Mouse (Mus musculus) kidney, adult 11 months (tissue): ENCODE data around the gene Dglucy.

Experiments
- DNase-seq: peaks from one replicate; pipeline ENCODE4 v3.0.0; 2022

Dglucy gene

DNA sequence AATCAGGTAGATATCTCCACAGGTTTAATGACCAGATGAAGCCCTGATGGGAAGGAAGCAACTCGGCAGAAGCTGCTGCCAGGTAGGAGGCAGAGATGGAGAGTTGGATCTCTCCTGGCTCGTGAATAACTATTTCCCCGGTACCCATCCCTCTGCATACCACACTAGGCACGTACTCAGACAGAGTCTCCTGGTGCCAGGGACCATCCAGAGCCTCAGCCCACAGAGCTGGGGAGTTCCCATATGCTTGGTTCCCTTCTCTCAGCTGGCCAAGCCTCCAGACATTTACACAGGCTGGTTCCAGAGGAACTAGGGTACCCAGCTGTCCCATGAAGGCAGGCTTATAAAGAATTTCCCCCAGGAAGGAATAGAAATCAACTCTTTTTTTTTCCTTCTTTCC is 108.0 kb downstream of the Dglucy start:
- DNase-seq = no peak

GRCm38 (mm10) chr12:100887801-100888258 is 109.0 kb downstream of the Dglucy start:
- DNase-seq = no peak

GRCm38 (mm10) chr12:100890548-100890947 is 111.7 kb downstream of the Dglucy start:
- no peak for DNase-seq

DNA sequence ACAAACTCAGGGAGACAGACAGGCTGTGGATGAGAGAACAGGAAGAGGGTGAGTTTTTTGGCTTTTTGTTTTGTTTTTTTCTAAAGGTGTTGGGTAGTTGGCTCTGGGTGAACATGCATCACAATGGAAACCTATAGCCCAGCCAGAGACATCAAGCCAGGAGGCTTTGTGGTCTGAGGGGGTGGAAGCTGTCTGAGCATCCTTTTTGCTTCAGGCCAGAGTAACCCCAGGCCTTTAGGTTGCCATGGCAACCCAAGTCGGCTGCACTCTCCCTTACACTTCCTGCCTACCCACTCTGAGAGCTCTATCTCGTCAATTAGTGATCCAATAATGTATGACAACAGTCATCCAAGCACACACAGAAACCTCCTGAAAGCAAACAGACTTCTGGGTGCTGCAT is 116.6 kb downstream of the Dglucy start:
- DNase-seq = no peak

DNA sequence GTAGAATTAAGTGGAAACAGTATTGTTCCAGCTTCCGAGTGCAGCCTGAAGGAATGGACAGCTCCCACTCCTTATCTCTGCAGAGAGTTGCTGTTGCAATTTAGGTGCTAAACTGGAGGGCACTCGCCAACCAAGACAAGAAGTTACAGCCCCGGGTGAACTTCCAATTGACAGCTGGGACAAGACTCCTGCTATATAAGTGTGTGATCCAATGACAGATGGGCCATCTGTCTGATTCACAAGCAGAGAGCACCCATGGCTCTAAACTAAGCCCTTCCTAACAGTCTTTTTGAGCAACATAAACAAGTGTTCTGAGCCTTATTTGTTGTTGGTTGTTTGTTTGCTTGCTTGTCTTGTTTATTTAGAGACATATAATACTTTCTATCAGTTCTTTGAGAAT is 117.8 kb downstream of the Dglucy start:
- DNase-seq = no peak

DNA sequence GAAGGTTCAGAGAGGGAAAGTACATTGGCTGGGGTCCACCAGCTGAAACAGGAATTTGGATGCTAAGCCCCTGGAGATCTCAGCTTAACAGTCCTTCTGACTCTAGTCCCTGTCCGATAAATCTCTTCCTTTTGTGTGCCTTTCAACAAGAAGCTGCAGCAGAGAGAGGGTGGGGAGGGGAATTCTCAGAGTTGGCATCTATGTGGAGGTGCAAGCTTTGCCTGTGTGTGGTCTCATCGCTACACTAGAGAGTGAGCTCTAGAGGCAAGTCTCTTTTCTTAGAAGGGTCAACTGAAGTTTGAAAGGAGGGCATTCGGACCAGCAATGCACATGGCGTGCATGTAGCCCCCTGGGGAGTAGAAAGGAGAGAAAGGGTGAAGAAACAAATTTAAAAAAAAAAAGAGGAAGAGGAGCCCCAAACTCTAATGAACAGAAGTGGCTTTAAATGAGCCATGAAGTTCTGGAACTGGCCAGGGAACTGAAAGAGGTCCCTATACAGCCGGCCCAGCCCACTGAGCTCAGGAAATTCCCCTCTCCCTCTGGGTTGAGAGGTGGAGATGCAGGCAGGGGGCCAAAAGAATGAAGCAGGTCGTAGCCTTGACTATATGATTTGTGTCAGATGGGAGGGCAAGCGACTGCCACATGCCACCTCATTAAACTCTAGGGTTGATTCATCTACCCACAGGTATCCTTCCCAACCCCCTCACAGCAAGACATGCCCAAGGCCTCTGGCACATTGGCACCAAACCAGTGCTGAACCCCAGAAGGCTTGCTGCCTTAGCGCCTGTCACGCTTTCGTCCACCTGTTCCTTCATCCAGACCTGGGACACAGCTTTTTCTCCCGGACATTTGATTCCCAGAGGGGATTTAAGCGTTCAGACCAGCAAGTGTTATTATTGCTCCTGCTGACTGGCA is 119.1 kb downstream of the Dglucy start:
- no peak for DNase-seq

- no peak for DNase-seq
Measured at GRCm38 (mm10) chr12:100899111-100899640, 120.3 kb downstream of the Dglucy start.

DNA sequence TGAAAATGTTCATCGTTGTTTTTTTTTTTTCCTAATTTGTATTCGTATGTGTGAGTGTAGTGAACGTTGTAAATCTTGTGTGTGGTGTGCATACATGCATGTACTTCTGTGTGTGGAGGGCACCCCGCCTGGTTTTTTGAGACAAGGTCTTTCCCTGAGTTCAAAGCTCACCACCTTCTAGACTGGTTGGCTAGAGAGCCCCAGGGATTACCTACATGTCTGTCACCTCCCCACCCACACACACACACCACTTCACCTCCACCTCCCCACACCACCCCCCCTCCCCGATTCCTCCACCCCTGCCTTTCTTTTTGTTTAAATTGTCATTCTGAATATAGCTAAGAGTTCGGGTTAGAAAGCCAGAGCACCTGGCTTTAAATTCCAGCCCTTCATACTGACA is 122.0 kb downstream of the Dglucy start:
- DNase-seq = no peak

DNA sequence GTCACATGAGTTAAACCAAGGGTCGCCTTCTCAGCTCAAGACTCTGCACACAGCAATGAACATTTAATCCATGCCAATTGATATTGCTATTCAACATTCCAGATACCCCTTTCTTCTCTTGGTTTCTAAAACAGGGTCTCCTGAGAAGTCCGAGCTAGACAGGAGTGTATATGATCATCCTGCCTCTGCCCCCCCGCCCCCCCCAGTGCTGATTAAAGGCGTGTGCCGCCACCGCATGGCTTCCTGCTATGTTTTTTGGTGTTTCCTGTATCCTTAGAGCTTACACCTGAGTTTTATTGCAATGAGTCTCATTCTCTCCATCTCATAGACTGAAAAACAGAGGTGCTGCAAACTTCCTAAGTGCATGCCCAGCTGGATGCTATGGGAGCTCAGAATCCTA is 122.5 kb downstream of the Dglucy start:
- no peak for DNase-seq

DNA sequence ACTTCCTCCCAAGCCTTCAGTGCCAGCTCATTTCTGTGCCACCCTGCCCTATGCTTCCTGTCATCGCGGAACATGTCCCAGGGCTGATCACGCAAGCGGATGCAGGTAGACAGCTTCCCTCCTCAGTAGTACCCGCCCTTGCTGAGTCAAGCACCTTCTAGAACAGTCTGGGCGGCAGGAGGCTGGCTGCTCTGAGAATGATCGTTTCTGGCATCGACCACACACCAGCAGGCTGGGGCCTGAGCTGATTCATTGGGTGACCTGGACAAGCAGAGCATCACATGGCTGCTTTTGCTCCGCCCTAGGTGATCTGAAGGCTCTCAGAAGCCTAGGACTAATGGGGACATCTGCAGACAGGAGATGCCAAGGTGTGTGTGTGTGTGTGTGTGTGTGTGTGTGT is 124.9 kb downstream of the Dglucy start:
- DNase-seq = no peak

DNA sequence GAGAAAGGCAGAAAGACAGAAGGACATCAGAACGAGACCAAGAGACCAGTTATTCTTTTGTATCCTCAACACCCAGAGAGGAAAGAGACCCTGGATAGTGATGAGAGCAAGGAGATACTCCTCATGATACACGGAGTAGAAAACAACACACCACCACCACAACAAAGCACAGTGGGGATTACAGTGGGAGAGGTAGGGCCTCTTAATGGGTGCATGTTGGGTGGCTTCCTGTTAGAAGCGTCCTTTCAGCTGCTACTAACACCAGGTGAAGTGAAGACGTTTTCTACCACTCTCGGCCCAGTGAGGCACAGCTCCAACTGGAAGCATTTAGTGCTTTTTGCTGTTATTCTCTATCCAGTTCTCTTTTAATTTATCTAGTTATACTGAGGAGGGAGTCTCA is 128.0 kb downstream of the Dglucy start:
- DNase-seq = no peak

GRCm38 (mm10) chr12:100907598-100908297 is 128.9 kb downstream of the Dglucy start, which contains the start of gene Gpr68:
Gene Gpr68, minus strand, starts transcription at chr12:100908198.
- no peak for DNase-seq

DNA sequence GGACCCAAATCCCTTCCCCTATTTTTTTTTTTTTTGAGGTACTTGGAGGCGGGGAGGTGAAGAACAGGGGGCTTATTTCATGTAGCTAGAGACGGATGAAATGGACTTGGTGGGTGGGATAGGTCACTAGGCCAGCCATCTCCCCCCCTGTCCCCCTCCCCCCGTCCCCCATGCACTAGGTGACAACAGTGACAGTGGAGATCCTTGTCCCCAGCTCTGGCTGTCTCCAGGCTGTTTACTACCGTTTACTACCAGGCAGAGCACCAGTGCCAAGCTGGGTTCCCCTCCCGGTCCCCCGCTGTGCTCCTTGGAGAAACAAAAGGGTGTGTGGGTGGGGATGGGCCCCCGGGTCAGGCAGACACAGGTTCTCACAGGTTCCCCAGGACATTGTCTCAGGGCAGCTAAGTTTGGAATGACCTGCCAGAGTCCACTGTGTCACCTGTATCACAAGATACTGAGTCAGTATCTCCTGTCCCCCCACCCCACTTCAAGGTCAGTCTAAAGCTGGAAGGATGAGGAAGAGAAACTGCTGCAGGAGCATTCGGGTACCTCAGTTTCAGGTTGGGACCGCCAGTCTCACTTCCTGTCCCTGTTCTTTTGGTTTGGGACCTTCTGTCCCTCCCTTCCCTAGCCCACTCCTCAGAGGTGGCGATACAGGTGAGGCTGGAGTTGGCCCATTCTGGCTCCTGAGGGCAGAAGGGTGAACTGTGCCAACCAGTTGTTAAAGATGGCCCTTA is 129.6 kb downstream of the Dglucy start:
- DNase-seq = no peak

DNA sequence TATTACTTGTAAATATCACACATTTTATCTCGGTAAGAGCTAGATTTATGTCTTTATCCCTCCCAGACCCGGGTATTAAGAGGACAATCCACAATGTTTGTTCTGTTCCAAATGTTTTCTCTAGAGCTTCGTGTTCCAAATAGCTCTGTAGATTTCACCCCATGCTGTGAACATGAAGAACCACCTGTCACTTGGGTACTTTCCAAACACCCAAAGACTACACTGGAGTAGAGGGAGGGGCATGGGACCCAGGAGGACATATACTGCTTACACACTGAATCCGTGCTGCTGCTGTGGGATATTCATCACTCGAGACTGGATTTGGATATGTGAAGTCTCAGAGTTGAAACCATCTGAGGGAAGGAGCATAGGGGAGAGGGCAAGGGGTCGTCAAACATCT is 130.9 kb downstream of the Dglucy start:
- DNase-seq = no peak

DNA sequence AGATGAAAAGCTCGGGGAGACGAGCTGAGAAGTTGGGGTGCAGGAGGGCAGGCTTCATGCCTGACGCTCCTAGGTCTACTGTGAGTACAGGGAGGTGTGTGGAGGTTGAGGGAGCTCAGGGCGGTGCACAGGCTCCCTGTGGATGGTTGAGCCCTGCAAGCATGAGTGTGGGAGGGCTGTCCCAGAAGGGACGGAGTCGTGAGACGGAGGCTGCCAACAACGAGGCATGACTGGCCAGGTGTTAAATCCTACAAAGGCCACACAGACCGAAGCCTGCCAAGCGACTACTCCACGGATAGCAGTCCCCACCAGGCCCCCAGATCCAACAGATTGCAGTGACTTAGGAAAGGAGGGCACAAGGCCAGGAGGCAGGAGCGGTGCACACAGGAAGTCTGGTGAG is 131.9 kb downstream of the Dglucy start:
- DNase-seq = no peak

DNA sequence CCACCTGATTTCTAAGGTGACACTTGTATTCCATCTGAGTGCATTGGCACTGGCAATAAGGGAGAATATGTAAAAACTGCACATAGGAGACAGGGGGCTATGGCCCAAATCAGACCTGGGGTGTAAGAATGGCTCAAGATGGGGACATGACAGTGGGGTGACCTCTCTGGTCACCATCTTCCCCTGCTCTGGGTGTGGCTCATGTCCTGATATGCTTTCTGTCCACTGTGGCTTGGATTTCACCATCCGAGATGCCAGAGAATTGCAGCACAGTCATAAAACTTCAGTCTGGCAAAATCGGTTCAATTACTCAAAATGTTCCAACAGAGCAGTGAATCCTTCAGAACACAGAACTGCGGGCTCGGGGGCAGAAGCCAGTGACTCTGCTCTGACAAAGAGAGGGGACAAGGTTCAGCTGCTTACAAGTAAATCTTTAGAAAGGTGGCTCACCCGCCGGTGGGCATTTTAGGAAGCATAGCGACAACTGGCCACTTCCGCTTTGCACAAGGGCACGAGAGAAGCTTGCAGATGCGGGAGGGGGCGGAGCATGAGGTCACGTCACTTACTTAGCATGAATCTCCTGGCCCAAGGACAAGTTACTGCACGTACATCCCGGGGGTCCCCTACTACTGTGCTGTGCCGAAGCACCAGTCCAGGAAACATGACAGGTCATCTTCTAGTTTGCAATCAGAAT is 145.9 kb downstream of the Dglucy start:
- no peak for DNase-seq

DNA sequence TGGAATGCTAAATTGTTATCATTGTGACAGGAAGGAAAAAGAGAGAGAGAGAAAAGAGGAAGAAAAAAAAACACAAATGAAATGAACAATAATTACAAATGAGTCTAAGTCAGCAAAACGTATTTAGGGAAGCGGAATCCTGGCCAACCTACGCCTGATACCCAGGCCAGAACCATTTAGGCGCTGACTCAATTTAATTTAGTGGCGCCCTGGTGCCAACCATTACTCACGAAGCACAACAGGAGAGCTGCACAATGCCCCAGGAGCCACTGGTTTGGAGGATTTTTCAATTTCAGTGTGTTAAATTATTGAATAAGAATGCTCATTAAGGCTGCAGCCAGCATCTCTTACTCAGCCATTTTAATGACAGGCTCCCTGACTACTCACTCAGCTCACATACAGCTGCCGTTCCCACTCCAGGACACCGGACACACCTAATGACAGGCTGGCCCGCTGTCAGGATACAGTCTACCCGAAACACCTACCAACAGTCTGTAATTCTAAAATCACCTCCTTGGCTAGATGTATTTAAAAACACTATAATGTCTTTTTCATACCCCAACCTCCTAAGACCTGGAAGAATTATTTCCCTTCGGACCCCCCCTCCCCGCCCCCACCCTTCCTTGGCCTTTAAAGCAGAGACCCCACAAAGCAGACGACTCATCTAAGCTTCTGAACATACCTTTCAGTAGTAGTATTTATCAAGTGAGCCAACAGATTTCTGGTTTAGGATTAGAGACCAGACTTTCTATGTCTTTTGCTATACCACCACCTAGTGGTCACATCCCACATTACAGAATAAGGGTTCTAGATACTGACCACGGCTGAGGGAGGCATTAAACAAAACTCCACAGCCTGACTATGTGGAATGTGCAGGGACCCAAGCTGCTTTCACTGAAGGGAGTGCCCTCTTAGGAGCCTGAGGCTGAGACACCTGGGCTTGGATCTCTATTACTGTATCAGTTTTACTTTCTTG is 147.1 kb downstream of the Dglucy start:
- no peak for DNase-seq

DNA sequence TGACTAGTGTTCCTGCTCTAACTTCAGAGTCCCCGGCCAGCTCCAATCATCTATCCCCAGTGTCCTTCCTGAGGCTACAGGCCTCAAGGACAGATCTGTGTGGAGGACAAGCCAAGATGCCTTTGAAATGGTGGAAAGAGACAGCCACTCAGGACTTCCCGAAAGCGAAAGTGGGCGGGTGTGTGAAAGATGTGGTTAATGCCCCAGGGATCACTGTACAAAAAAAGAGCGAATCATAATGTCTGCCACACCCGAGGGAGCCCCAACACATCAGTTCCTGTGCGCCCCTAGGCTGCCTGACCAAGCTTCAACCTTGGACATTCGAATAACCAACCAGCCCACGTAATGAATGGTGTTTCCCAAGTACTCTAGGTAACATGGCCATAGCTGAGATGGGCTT is 149.4 kb downstream of the Dglucy start:
- DNase-seq = no peak

DNA sequence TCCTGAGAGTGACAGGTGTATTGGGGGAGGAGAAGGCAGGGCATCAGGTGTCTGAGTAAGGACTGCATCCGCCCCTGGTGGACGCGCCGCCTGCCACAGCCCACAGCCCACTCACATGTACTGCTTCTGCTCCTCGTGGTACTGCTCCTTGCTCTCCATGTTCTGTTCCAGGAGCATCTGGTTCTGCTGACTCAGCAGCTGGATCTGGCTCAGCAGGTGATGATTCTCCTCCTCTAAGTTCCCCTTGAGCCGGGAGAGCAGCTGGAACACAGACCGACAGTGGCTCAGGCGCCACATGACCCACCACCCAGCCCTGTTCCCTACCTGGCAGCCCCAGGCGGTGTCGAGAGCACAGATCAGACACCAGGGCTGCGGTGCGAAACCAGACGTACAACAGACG is 152.8 kb downstream of the Dglucy start:
- no peak for DNase-seq

DNA sequence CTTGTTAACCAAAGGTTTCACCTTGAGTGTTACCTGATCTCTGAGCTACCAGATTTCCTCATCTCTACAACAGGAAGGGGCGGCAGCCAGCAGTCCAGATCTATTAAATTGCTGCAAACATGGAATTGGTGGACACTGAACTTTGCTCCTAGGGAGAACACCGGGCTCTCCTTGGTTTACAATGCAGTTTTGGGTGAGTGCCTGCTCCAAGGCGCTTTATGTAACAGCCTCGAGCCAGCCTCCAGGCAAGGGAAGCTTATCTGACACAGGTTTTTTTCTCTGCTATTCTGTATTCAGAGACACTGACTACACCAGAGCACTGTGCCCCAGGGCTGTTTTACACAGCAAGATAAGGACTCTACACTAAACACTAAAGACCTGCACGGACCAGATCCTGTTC is 155.9 kb downstream of the Dglucy start:
- peak; percentile 84 for DNase-seq

- peak; percentile 59 for DNase-seq
Measured at GRCm38 (mm10) chr12:100936116-100936515, 157.3 kb downstream of the Dglucy start.
